Mouse (Mus musculus) cerebellum, adult 2 months (tissue): ENCODE data around the gene Ttbk2. TPM values are rescaled to one million over a fixed set of nuclear protein-coding genes. Genes with fewer than 3 reads are reported as not detected.

Experiments used
- DNase-seq, 2 experiments: peaks; one replicate each; pipeline ENCODE4 v3.0.0; 2021
- H3K27ac ChIP-seq: fragments of 200-500 bp; 2 replicates; pipeline ENCODE4 v1.5.1; 2012; ENCODE audit warnings: low read length, control low read depth, inconsistent platforms; ENCODE audit not compliant: insufficient read depth
- H3K27me3 ChIP-seq: fragments of 200-500 bp; 2 replicates; pipeline ENCODE4 v1.6.1; 2012; ENCODE audit warnings: inconsistent platforms, mild to moderate bottlenecking, low read length, moderate library complexity; ENCODE audit not compliant: control insufficient read depth, insufficient read depth
- H3K4me1 ChIP-seq: fragments of 200-500 bp; 2 replicates; pipeline ENCODE4 v1.6.1; 2011; ENCODE audit warnings: low read length; ENCODE audit not compliant: control insufficient read depth, insufficient read depth
- H3K4me3 ChIP-seq: fragments of 200-500 bp; replicated peaks from 2 replicates; pipeline ENCODE3; 2011; ENCODE audit warnings: mild to moderate bottlenecking, low read depth, low read length, control low read depth; ENCODE audit not compliant: insufficient read depth
- CTCF ChIP-seq: fragments of 200-500 bp; IDR thresholded peaks from 2 replicates; pipeline ENCODE4 v1.5.1; 2011; ENCODE audit warnings: low read depth, mild to moderate bottlenecking, control low read depth, low read length, moderate library complexity, borderline replicate concordance; ENCODE audit not compliant: insufficient read depth
- POLR2A ChIP-seq: fragments of 200-500 bp; IDR thresholded peaks from 2 replicates; pipeline ENCODE4 v1.6.1; 2011; ENCODE audit warnings: low read length, control low read depth, borderline replicate concordance; ENCODE audit not compliant: insufficient read depth
- WGBS: fragments of 180-500 bp; shearing (Covaris S2); methylation state at CpG from one replicate; pipeline ENCODE4 v1.1.7; 2018; 5-methylcytosine and 5-hydroxymethylcytosine counted together
- polyA plus RNA-seq: library from polyadenylated mRNA; depleted of rRNA; stranded (reverse); fragments of >200 nt; gene quantifications from 2 replicates; pipeline ENCODE4 v1.2.3, GENCODE M21; 2012; rRNA removed

Gene Ttbk2
- polyA plus RNA-seq, 1 experiment, result 32.5 TPM

DNA sequence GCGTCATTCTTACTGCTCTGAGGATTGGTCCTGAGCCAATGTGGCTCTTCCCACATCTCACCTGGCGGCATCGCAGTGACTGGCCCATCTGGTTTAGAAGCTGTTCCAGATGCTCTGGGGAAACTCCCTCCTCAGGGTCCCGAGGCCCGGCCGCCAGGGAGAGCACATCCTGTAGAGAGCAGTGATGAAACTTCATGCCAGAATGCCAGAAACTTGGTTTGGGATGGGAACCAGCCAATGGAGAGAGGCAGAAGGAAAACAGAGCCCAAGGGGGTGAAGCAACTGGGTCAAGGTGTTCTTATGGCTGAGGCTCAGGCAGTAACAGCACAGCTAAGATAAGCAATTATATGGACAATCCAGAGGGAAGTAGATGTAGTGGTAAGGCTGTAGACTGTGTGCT lies 129.6 kb downstream of the Ttbk2 start:
- WGBS, result 65% methylated on average over 6 of the region's 6 CpGs
- Histone ChIP-seq H3K27ac (no peak overlapping the region), H3K4me3 (no peak overlapping the region), H3K27me3 (no peaks in the 10 kb centered on the region), H3K4me1 (no peaks in the 10 kb centered on the region; the same call in 1 of the 2 replicates)
- TF ChIP-seq CTCF (no peak), POLR2A (no peak)
- DNase-seq, result no peak

DNA sequence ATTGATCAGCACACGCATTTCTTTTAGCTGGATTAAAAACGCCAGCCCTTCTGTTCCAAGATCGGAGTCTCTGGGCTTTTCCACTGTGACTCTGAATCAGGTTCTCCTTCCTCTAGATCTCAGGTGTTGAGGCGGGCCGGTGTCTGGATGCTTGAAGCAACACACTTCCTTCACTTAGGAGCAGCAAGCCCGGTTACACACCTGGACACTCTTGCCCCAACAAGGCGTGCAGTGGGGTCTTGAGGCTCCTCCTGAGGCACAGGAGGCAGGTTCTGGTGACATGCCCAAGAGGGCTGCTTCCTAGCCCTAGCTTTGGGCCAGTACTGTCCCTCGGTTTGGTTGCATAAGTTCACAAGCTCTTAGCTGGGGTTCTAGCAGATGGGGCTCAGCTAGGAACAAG lies 131.9 kb downstream of the Ttbk2 start:
- Histone ChIP-seq H3K4me1 (peaks cover 5% of the 10 kb centered on the region), H3K4me3 (no peak overlapping the region), H3K27me3 (no peaks in the 10 kb centered on the region), H3K27ac (no peak overlapping the region)
- no peak for DNase-seq
- no peak for TF ChIP-seq CTCF
- no peak for TF ChIP-seq POLR2A
- 93% methylated on average over 8 of the region's 8 CpGs for WGBS

DNA sequence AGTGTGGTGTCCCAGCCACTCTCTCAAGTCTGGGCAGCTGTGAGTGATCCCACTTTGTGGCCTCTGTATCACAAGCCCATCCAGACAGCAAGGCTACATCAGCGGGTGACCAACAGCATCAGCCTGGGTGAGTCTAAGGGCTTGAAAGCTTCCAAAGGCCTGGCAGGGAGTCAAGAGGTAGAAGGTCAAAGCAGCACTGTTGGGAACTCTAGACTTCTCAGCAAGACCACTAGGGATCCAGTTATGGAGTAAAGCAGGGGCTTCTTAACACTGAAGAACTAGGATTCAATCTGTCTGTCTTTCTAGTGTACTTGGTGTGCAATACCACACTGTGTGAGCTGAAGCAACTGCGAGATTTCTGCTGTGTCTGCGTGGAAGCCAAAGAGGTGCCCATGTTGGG lies 137.0 kb downstream of the Ttbk2 start:
- Histone ChIP-seq H3K27ac (no peak overlapping the region), H3K4me3 (no peak overlapping the region), H3K27me3 (no peaks in the 10 kb centered on the region), H3K4me1 (peaks cover 5% of the 10 kb centered on the region)
- DNase-seq, result no peak
- no peak for TF ChIP-seq POLR2A
- TF ChIP-seq CTCF, result no peak
- WGBS, result 94% methylated on average over 3 of the region's 3 CpGs

DNA sequence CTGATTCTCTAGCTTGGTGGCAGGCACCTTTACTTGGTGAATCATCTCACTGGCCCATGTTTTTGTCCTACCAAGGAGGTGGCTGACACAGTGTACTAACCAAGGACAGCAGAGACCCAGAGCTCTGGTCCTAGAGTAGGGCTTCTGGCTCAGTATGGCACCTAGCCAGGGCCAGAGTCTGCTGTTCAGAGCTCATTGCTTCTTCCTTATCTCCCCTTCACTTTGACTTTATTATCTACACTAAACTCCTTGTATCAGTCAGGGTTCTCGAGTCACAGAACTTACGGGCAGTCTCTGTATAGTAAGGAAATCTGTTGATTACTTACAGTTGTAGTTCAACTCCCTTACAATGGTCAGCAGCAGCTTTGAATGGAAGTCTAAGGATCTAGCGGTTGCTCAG lies 139.5 kb downstream of the Ttbk2 start:
- Histone ChIP-seq H3K4me1 (peaks cover 5% of the 10 kb centered on the region), H3K4me3 (no peak overlapping the region), H3K27me3 (no peaks in the 10 kb centered on the region), H3K27ac (no peak overlapping the region)
- DNase-seq, result no peak
- WGBS, result 100% methylated on average over 3 of the region's 3 CpGs
- TF ChIP-seq POLR2A (no peak), CTCF (no peak)

DNA sequence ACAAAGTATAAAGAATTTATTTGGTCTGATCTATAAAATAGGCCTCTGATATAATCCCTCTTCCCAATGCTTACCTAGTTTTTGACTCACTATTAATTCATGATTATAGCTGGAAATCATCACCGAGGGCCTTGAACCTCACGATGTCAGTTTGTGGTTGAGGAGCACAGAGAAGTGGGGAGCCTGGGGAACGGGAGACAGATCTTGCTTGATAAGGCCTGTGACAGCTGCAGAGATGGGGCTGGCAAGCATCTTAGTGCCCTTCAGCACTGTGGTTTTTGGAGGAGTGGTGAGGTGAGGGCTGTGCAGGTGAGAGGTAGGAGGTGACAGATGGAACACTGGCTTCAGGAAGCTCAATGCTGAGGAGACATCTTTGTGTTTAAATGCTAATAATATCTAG lies 140.2 kb downstream of the Ttbk2 start:
- H3K27ac ChIP-seq, result no peak overlapping the region
- no peaks in the 10 kb centered on the region for H3K27me3 ChIP-seq
- no peak for TF ChIP-seq POLR2A
- TF ChIP-seq CTCF, result no peak
- peaks cover 5% of the 10 kb centered on the region for H3K4me1 ChIP-seq
- no peak overlapping the region for H3K4me3 ChIP-seq
- 87% methylated on average over 3 of the region's 3 CpGs for WGBS
- DNase-seq, result no peak

DNA sequence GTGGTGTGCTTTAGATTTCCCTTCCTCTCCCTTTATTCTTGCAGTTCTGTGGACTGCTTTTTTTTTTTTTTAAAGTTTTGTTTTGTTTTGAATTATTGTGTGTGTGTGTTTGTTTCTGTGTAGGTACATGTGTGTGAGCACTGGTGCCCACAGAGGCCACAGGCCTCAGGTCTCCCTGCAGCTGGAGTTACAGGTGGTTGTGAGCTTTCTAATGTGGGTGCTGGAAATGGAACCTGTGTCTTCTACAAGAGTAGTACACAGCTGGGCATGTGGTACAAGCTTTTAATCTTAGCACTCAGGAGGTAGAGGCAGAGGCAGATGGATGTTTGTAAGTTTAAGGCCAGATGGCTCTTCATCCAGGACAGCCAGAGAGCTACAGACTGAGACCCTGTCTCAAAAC lies 143.4 kb downstream of the Ttbk2 start:
- Histone ChIP-seq H3K27me3 (no peaks in the 10 kb centered on the region), H3K27ac (no peak overlapping the region), H3K4me3 (no peak overlapping the region), H3K4me1 (no peaks in the 10 kb centered on the region)
- no peak for DNase-seq
- no peak for TF ChIP-seq CTCF
- TF ChIP-seq POLR2A, result no peak

DNA sequence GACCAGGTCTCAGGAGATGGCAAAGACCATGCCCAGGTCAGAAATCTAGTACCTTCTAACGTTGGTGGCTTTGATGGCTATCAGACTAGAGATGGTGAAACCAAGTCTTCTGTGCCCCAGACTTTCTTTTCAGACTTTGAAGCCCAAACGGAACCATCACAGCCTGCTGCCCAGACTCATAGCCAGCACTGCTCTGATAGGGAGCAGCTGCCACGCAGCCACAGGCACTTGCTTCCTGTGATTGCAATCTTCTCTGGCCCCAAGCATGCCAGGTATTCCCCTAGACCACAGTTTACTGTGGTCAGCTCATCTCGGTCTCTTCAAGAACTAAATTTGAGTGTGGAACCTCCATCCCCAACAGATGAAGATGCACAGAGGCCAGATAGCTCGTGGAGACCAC lies 147.7 kb downstream of the Ttbk2 start:
- Histone ChIP-seq H3K27me3 (no peaks in the 10 kb centered on the region), H3K4me1 (no peaks in the 10 kb centered on the region), H3K4me3 (no peak overlapping the region), H3K27ac (no peak overlapping the region)
- 73% methylated on average over 5 of the region's 5 CpGs for WGBS
- TF ChIP-seq POLR2A, result no peak
- TF ChIP-seq CTCF, result no peak
- no peak for DNase-seq

DNA sequence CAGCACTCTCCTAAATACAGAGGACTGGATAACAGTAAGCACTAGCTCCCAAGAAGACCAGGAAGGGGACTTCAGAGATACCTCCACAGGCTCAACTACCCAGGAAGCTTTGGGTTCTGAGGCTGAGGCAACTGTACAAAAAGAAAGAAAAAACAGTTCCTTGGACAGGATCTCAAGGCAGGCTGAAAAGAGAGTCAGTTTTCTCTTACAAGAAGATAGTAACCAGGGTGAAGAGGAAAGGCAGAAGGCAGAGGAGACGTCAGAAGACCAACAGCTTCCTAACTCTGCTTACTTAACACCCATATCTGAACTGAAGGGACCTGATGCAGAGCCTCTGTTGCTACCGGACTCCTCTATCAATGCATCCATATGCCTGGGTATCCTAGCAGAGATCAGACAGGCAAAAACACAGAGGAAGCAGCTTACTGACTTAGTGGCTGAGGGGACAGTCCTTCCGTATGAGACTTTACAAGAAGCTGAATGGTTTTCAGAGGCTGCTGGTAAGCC lies 150.0 kb downstream of the Ttbk2 start:
- TF ChIP-seq CTCF (no peak), POLR2A (no peak)
- Histone ChIP-seq H3K27me3 (no peaks in the 10 kb centered on the region), H3K4me3 (no peak overlapping the region), H3K27ac (no peak overlapping the region), H3K4me1 (no peaks in the 10 kb centered on the region)
- 93% methylated on average over 3 of the region's 3 CpGs for WGBS
- DNase-seq, result no peak

DNA sequence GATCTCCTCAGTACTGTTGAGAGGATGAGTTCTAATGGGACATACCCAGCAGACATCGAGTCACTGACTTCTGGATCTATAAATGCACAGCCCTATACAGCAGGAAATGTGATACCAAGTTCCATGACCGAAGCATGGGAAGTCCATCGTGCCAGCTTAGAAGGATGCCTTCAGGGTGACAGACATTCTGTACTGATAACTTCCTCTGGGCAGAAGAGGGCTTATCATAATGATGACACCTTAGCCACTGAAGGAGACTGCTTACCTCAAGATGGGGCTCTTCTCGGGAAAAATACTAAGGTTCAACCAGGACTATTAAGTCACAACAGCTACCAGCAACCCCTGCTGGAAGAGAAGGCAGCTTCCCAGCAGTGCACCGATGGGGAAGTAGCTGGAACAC lies 152.6 kb downstream of the Ttbk2 start:
- H3K4me1 ChIP-seq, result no peaks in the 10 kb centered on the region
- no peak for DNase-seq
- WGBS, result 85% methylated on average over 5 of the region's 5 CpGs
- no peaks in the 10 kb centered on the region for H3K27me3 ChIP-seq
- TF ChIP-seq POLR2A (no peak), CTCF (no peak)
- H3K4me3 ChIP-seq, result no peak overlapping the region
- H3K27ac ChIP-seq, result no peak overlapping the region

Other genes with a start within 250 kb of the Ttbk2 start
- 14.0 and 15.9 TPM in 2 replicates for gene Haus2, start 241.2 kb downstream of the Ttbk2 start, polyA plus RNA-seq
- gene Lrrc57, start 241.1 kb downstream of the Ttbk2 start, polyA plus RNA-seq, result 27.3 and 27.9 TPM in 2 replicates
- gene Stard9, start 221.5 kb downstream of the Ttbk2 start, polyA plus RNA-seq, result 15.8 and 17.9 TPM in 2 replicates
- gene Cdan1, start 476 bp downstream of the Ttbk2 start, polyA plus RNA-seq, result 37.8 and 45.8 TPM in 2 replicates
- 24.2 and 32.4 TPM in 2 replicates for gene Ubr1, start 120.1 kb upstream of the Ttbk2 start, polyA plus RNA-seq
- gene Tmem62, start 126.4 kb upstream of the Ttbk2 start, polyA plus RNA-seq, result 68.0 and 73.6 TPM in 2 replicates
- 155 and 179 TPM in 2 replicates for gene Ccndbp1, start 157.8 kb upstream of the Ttbk2 start, polyA plus RNA-seq
- gene Epb42, start 186.5 kb upstream of the Ttbk2 start, polyA plus RNA-seq, result 0.38 and 0.51 TPM in 2 replicates
- 2.7 and 3.2 TPM in 2 replicates for gene Tgm5, start 235.2 kb upstream of the Ttbk2 start, polyA plus RNA-seq